Mouse (Mus musculus) kidney, adult 2 months (tissue): Measurements from ENCODE around the gene Mup3.

Experiments used
- CTCF ChIP-seq: fragments of 200-500 bp; conservative IDR thresholded peaks from 2 replicates; pipeline ENCODE4 v1.5.1; 2011; ENCODE audit warnings: low read depth, mild to moderate bottlenecking, control low read depth, low read length, moderate library complexity, mixed read lengths; ENCODE audit not compliant: insufficient read depth, insufficient read length
- POLR2A ChIP-seq: fragments of 200-500 bp; IDR thresholded peaks from one replicate; pipeline ENCODE4 v1.6.1; 2011; ENCODE audit warnings: low read depth, low read length, control low read depth

DNA sequence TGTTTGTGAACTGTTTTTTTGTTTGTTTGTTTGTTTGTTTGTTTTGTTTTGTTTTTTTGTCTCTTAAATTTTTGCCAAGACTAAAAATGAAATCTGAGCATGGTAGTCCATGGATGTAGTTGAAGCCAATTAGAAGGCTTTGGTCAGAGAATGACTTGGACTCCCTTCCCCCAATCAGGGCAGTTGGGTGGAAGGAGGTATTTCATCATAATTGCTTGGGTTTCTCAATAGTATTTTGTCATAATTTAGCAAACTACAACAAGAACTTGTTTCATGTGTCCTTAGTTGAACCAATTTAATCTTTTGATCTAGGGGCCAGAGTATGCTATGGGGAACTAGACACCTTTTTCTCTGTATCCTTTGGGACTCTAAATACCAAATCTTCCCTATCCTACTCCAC lies 4.4 kb downstream of the Mup3 start:
- no peak for TF ChIP-seq CTCF
- TF ChIP-seq POLR2A = no peak
